Mouse (Mus musculus): ENCODE measurements at regions not wholly inside any gene's neighbourhood (a gene's known extent, or its start where the extent isn't known, plus 50 kb on each side); places are given as distances from the start of the nearest gene placed in this dataset.

GRCm38 (mm10) chr10:9544041-9544786, 130.8 kb downstream of the Samd5 start:
- H3K4me3 ChIP-seq: no peak overlapping the region
- intact Hi-C loops (cut with DNase I): no loop called here

GRCm38 (mm10) chr10:9541579-9541978, 133.4 kb downstream of the Samd5 start:
- WGBS: 86% methylated on average over 1 of the region's 1 CpGs
- no peaks in the 10 kb centered on the region for H3K79me2 ChIP-seq (replicated peaks; ENCODE audit: control insufficient read depth, insufficient read depth, low read length)
- no peaks in the 10 kb centered on the region for H3K27me3 ChIP-seq (ENCODE audit: control insufficient read depth, insufficient read depth, low read length)
- no peaks in the 10 kb centered on the region for H3K36me3 ChIP-seq (ENCODE audit: control insufficient read depth, insufficient read depth, low read length)
- no peak overlapping the region for H3K4me3 ChIP-seq
- H3K9ac ChIP-seq (ENCODE audit: low read depth, low read length): no peak overlapping the region
- TF ChIP-seq CTCF (IDR thresholded peaks at IDR 0.05) (no peak), EP300 (IDR thresholded peaks at IDR 0.05; ENCODE audit: insufficient read depth, low read depth, low read length) (no peak), POLR2A (IDR thresholded peaks at IDR 0.05; ENCODE audit: insufficient read depth, low read depth, low read length) (no peak)
- no peak overlapping the region for H3K27ac ChIP-seq
- no peak for DNase-seq
- no peaks in the 10 kb centered on the region for H3K4me1 ChIP-seq (ENCODE audit: control insufficient read depth, insufficient read depth, low read length)
- intact Hi-C loops (cut with DNase I): no loop called here

More at GRCm38 (mm10) chr10:9544041-9544786, 130.8 kb downstream of the Samd5 start:
- no peak for TF ChIP-seq EP300 (IDR thresholded peaks at IDR 0.05; ENCODE audit: insufficient read depth, low read depth, low read length)
- no peak for TF ChIP-seq CTCF (IDR thresholded peaks at IDR 0.05)
- no peak for TF ChIP-seq POLR2A (IDR thresholded peaks at IDR 0.05; ENCODE audit: insufficient read depth, low read depth, low read length)
- H3K79me2 ChIP-seq (replicated peaks; ENCODE audit: control insufficient read depth, insufficient read depth, low read length): no peaks in the 10 kb centered on the region
- no peaks in the 10 kb centered on the region for H3K4me1 ChIP-seq (ENCODE audit: control insufficient read depth, insufficient read depth, low read length)
- no peak overlapping the region for H3K9ac ChIP-seq (ENCODE audit: low read depth, low read length)
- no peak overlapping the region for H3K27ac ChIP-seq
- 62% methylated on average over 4 of the region's 4 CpGs for WGBS
- H3K36me3 ChIP-seq (ENCODE audit: control insufficient read depth, insufficient read depth, low read length): no peaks in the 10 kb centered on the region
- DNase-seq: no peak
- H3K27me3 ChIP-seq (ENCODE audit: control insufficient read depth, insufficient read depth, low read length): no peaks in the 10 kb centered on the region

- intact Hi-C loops (cut with DNase I): no loop called here
- no peak for DNase-seq
- H3K27me3 ChIP-seq (ENCODE audit: control insufficient read depth, insufficient read depth, low read length): no peaks in the 10 kb centered on the region
- 0 out of 2 replicates have a peak, but pooled peaks cover 1% of the 10 kb centered on the region for H3K4me1 ChIP-seq (ENCODE audit: control insufficient read depth, insufficient read depth, low read length)
- no peak overlapping the region for H3K4me3 ChIP-seq
- no peak overlapping the region for H3K27ac ChIP-seq
- no peak for TF ChIP-seq EP300 (IDR thresholded peaks at IDR 0.05; ENCODE audit: insufficient read depth, low read depth, low read length)
- no peak overlapping the region for H3K9ac ChIP-seq (ENCODE audit: low read depth, low read length)
- no peaks in the 10 kb centered on the region for H3K79me2 ChIP-seq (replicated peaks; ENCODE audit: control insufficient read depth, insufficient read depth, low read length)
- H3K36me3 ChIP-seq (ENCODE audit: control insufficient read depth, insufficient read depth, low read length): no peaks in the 10 kb centered on the region
- 79% methylated on average over 3 of the region's 3 CpGs for WGBS
Measured at GRCm38 (mm10) chr10:9537686-9538085, 137.3 kb downstream of the Samd5 start.

- 67% methylated on average over 8 of the region's 8 CpGs for WGBS
- Histone ChIP-seq H3K4me1 (ENCODE audit: control insufficient read depth, insufficient read depth, low read length) (peaks cover 4% of the 10 kb centered on the region), H3K36me3 (ENCODE audit: control insufficient read depth, insufficient read depth, low read length) (no peaks in the 10 kb centered on the region), H3K9ac (ENCODE audit: low read depth, low read length) (no peak overlapping the region), H3K27me3 (ENCODE audit: control insufficient read depth, insufficient read depth, low read length) (no peaks in the 10 kb centered on the region), H3K4me3 (no peak overlapping the region), H3K79me2 (replicated peaks; ENCODE audit: control insufficient read depth, insufficient read depth, low read length) (no peaks in the 10 kb centered on the region), H3K27ac (no peak overlapping the region)
- no peak for DNase-seq
- intact Hi-C loops (cut with DNase I): loop anchor here (5.0 kb wide), 1 partner anchor 37 kb away; no protein-coding TSS in a partner anchor
- no peak for TF ChIP-seq EP300 (IDR thresholded peaks at IDR 0.05; ENCODE audit: insufficient read depth, low read depth, low read length)
- TF ChIP-seq CTCF (IDR thresholded peaks at IDR 0.05): no peak
- no peak for TF ChIP-seq POLR2A (IDR thresholded peaks at IDR 0.05; ENCODE audit: insufficient read depth, low read depth, low read length)
Measured at GRCm38 (mm10) chr10:9534552-9534951, 140.5 kb downstream of the Samd5 start.

GRCm38 (mm10) chr10:9533283-9533682, 141.7 kb downstream of the Samd5 start:
- Histone ChIP-seq H3K27ac (no peak overlapping the region), H3K4me1 (ENCODE audit: control insufficient read depth, insufficient read depth, low read length) (peaks cover 4% of the 10 kb centered on the region), H3K27me3 (ENCODE audit: control insufficient read depth, insufficient read depth, low read length) (no peaks in the 10 kb centered on the region), H3K9ac (ENCODE audit: low read depth, low read length) (no peak overlapping the region), H3K79me2 (replicated peaks; ENCODE audit: control insufficient read depth, insufficient read depth, low read length) (no peaks in the 10 kb centered on the region), H3K4me3 (no peak overlapping the region), H3K36me3 (ENCODE audit: control insufficient read depth, insufficient read depth, low read length) (no peaks in the 10 kb centered on the region)
- intact Hi-C loops (cut with DNase I): loop anchor here (5.0 kb wide), 1 partner anchor 36 kb away; no protein-coding TSS in a partner anchor
- no peak for DNase-seq
- TF ChIP-seq CTCF (IDR thresholded peaks at IDR 0.05) (no peak), POLR2A (IDR thresholded peaks at IDR 0.05; ENCODE audit: insufficient read depth, low read depth, low read length) (no peak), EP300 (IDR thresholded peaks at IDR 0.05; ENCODE audit: insufficient read depth, low read depth, low read length) (no peak)
- WGBS: 86% methylated on average over 2 of the region's 2 CpGs

GRCm38 (mm10) chr10:9531931-9532330, 143.1 kb downstream of the Samd5 start:
- no peak for DNase-seq
- Histone ChIP-seq H3K27ac (no peak overlapping the region), H3K36me3 (ENCODE audit: control insufficient read depth, insufficient read depth, low read length) (no peaks in the 10 kb centered on the region), H3K27me3 (ENCODE audit: control insufficient read depth, insufficient read depth, low read length) (no peaks in the 10 kb centered on the region), H3K4me3 (no peak overlapping the region), H3K9ac (ENCODE audit: low read depth, low read length) (no peak overlapping the region), H3K4me1 (ENCODE audit: control insufficient read depth, insufficient read depth, low read length) (peaks cover 4% of the 10 kb centered on the region), H3K79me2 (replicated peaks; ENCODE audit: control insufficient read depth, insufficient read depth, low read length) (no peaks in the 10 kb centered on the region)
- WGBS: 89% methylated on average over 5 of the region's 5 CpGs
- no peak for TF ChIP-seq CTCF (IDR thresholded peaks at IDR 0.05)
- TF ChIP-seq EP300 (IDR thresholded peaks at IDR 0.05; ENCODE audit: insufficient read depth, low read depth, low read length): no peak
- no peak for TF ChIP-seq POLR2A (IDR thresholded peaks at IDR 0.05; ENCODE audit: insufficient read depth, low read depth, low read length)
- intact Hi-C loops (cut with DNase I): loop anchor here (5.0 kb wide), 1 partner anchor 35 kb away; no protein-coding TSS in a partner anchor

Measured in heart, adult 2 months (tissue).